ENCODE assay signal across 8 mouse cellular contexts in genomic region chr2:75964972-75965371, GRCm38 (mm10). TPM values are rescaled to one million over a fixed set of nuclear protein-coding genes. Genes with fewer than 3 reads are reported as not detected.
DNase-seq lines count a peak whose midpoint lies in the region; TF ChIP-seq lines count a peak whose summit lies in the region.

No protein-coding gene starts in this region.

- intact Hi-C loops in heart, adult 2 months (cut with DNase I), result loop anchor here (1.0 to 5.0 kb wide), 4 partner anchors 38 to 358 kb away; no protein-coding TSS in a partner anchor

- H3K9ac ChIP-seq in heart, adult 2 months (ENCODE audit: low read depth, low read length), result no peak overlapping the region

- no peaks in the 10 kb centered on the region for H3K79me2 ChIP-seq in heart, adult 2 months (replicated peaks; ENCODE audit: control insufficient read depth, insufficient read depth, low read length)

- no peak for TF ChIP-seq POLR2A in heart, adult 2 months (IDR thresholded peaks at IDR 0.05; ENCODE audit: insufficient read depth, low read depth, low read length)
- no peak for TF ChIP-seq POLR2A in small intestine, adult 2 months (IDR thresholded peaks at IDR 0.05; ENCODE audit: low read depth, low read length)

- peak; percentile 78 for TF ChIP-seq CTCF in heart, adult 2 months (IDR thresholded peaks at IDR 0.05)
- peak; percentile 29; the same call in 1 of the 2 replicates for TF ChIP-seq CTCF in small intestine, adult 2 months (IDR thresholded peaks at IDR 0.05; ENCODE audit: extremely low read depth, insufficient read length, insufficient replicate concordance, low read depth, low read length)

- peaks cover 8% of the 10 kb centered on the region for H3K4me1 ChIP-seq in heart, adult 2 months (ENCODE audit: control insufficient read depth, insufficient read depth, low read length)
- peaks cover 52% of the 10 kb centered on the region for H3K4me1 ChIP-seq in limb, embryonic 10.5 days
- H3K4me1 ChIP-seq in midbrain, embryonic 10.5 days, result peaks cover 41% of the 10 kb centered on the region
- peaks cover 8% of the 10 kb centered on the region; the same call in 1 of the 2 replicates for H3K4me1 ChIP-seq in small intestine, adult 2 months (ENCODE audit: control insufficient read depth, insufficient read depth, insufficient read length, low read length)

- H3K27ac ChIP-seq in heart, adult 2 months, result peak overlapping the region; percentile 10; the same call in 1 of the 2 replicates
- peak overlapping the region; percentile 50; the same call in 1 of the 2 replicates for H3K27ac ChIP-seq in limb, embryonic 10.5 days
- peak overlapping the region; percentile 24; the same call in 1 of the 2 replicates for H3K27ac ChIP-seq in midbrain, embryonic 10.5 days (replicated peaks)
- no peak overlapping the region for H3K27ac ChIP-seq in small intestine, adult 2 months (ENCODE audit: insufficient read depth, low read depth, low read length)

- no peaks in the 10 kb centered on the region for H3K9me3 ChIP-seq in limb, embryonic 10.5 days (replicated peaks)
- no peaks in the 10 kb centered on the region for H3K9me3 ChIP-seq in midbrain, embryonic 10.5 days (replicated peaks)

- no peak for TF ChIP-seq EP300 in heart, adult 2 months (IDR thresholded peaks at IDR 0.05; ENCODE audit: insufficient read depth, low read depth, low read length)

- H3K36me3 ChIP-seq in heart, adult 2 months (ENCODE audit: control insufficient read depth, insufficient read depth, low read length), result no peaks in the 10 kb centered on the region
- H3K36me3 ChIP-seq in limb, embryonic 10.5 days, result no peaks in the 10 kb centered on the region
- H3K36me3 ChIP-seq in midbrain, embryonic 10.5 days, result no peaks in the 10 kb centered on the region
- H3K36me3 ChIP-seq in small intestine, adult 2 months (ENCODE audit: control insufficient read depth, insufficient read depth, low read length), result no peaks in the 10 kb centered on the region

- H3K4me3 ChIP-seq in heart, adult 2 months, result peak overlapping the region; percentile 48
- H3K4me3 ChIP-seq in limb, embryonic 10.5 days, result peak overlapping the region; percentile 33
- peak overlapping the region; percentile 28 for H3K4me3 ChIP-seq in midbrain, embryonic 10.5 days
- H3K4me3 ChIP-seq in small intestine, adult 2 months (ENCODE audit: low read depth, low read length), result no peak overlapping the region

- no peaks in the 10 kb centered on the region for H3K27me3 ChIP-seq in heart, adult 2 months (ENCODE audit: control insufficient read depth, insufficient read depth, low read length)
- no peaks in the 10 kb centered on the region for H3K27me3 ChIP-seq in limb, embryonic 10.5 days (ENCODE audit: low read depth, poor library complexity, severe bottlenecking)
- H3K27me3 ChIP-seq in midbrain, embryonic 10.5 days (ENCODE audit: low read depth, poor library complexity, severe bottlenecking), result 0 out of 2 replicates have a peak, but pooled peaks cover 4% of the 10 kb centered on the region
- no peaks in the 10 kb centered on the region for H3K27me3 ChIP-seq in small intestine, adult 2 months (ENCODE audit: control insufficient read depth, insufficient read depth, low read length)

- peak; percentile 53 for DNase-seq in urinary bladder, postnatal 14 days (ENCODE audit: low spot score)
- no peak for DNase-seq in urinary bladder, postnatal 4 days (ENCODE audit: low spot score in 2 of 2)
- peak; percentile 43 for DNase-seq in embryo, embryonic 11.5 days (ENCODE audit: low read depth, low spot score)
- peak; percentile 49 to 60 for DNase-seq in heart, adult 2 months
- peak; percentile 42 for DNase-seq in kidney, adult 18-20 months
- DNase-seq in limb, embryonic 10.5 days (ENCODE audit: low spot score), result no peak
- peak; percentile 51 for DNase-seq in midbrain, embryonic 10.5 days (ENCODE audit: low spot score)

- WGBS in heart, adult 2 months, result 9% methylated on average over 5 of the region's 5 CpGs
- 21% methylated on average over 5 of the region's 5 CpGs for WGBS in limb, embryonic 10.5 days
- WGBS in midbrain, embryonic 10.5 days, result 25% methylated on average over 5 of the region's 5 CpGs
- 12% methylated on average over 5 of the region's 5 CpGs for WGBS in small intestine, adult 2 months

RNA-seq across cellular contexts. Expression of gene Ttc30a2, which starts 13.0 kb away (rescaled TPM):
- 1 to 10 TPM; 2.3 TPM for total RNA-seq in heart, adult 2 months (2021)
- 0.76 and 1.7 TPM in 2 replicates for polyA plus RNA-seq in heart, adult 2 months (2012; rRNA removed)
- 0.11 and 0.85 TPM in 2 replicates for polyA plus RNA-seq in limb, embryonic 10.5 days (2016; fragmentation: Nextera tagmentation; extraction: Ambion mirVana)
- polyA plus RNA-seq in midbrain, embryonic 10.5 days (2016; fragmentation: Nextera tagmentation; extraction: Ambion mirVana), result 0.39 and 0.58 TPM in 2 replicates
- polyA plus RNA-seq in small intestine, adult 2 months (2012; rRNA removed), result 0.09 and 0.11 TPM in 2 replicates

RNA-seq across cellular contexts. Expression of gene Ttc30a1, which starts 16.8 kb away (rescaled TPM):
- total RNA-seq in heart, adult 2 months (2021), result 1 to 10 TPM; 3.1 to 4.0 TPM
- polyA plus RNA-seq in heart, adult 2 months (2012; rRNA removed), result 2.4 and 4.0 TPM in 2 replicates
- polyA plus RNA-seq in limb, embryonic 10.5 days (2016; fragmentation: Nextera tagmentation; extraction: Ambion mirVana), result 10.1 and 10.2 TPM in 2 replicates
- polyA plus RNA-seq in midbrain, embryonic 10.5 days (2016; fragmentation: Nextera tagmentation; extraction: Ambion mirVana), result 11.8 and 12.0 TPM in 2 replicates
- 1.1 and 1.3 TPM in 2 replicates for polyA plus RNA-seq in small intestine, adult 2 months (2012; rRNA removed)

RNA-seq across cellular contexts. Expression of gene Ttc30b, which starts 26.6 kb away (rescaled TPM):
- total RNA-seq in heart, adult 2 months (2021), result 10 to 100 TPM; 13.2 to 17.5 TPM
- 11.1 and 17.2 TPM in 2 replicates for polyA plus RNA-seq in heart, adult 2 months (2012; rRNA removed)
- 4.1 and 6.0 TPM in 2 replicates for polyA plus RNA-seq in limb, embryonic 10.5 days (2016; fragmentation: Nextera tagmentation; extraction: Ambion mirVana)
- 7.2 and 7.9 TPM in 2 replicates for polyA plus RNA-seq in midbrain, embryonic 10.5 days (2016; fragmentation: Nextera tagmentation; extraction: Ambion mirVana)
- polyA plus RNA-seq in small intestine, adult 2 months (2012; rRNA removed), result 2.9 and 5.9 TPM in 2 replicates

Comparison
In these comparisons a context has a peak if more than half of its experiments do, and no peak if none do; other contexts are left out.
1. DNase-seq: peak in urinary bladder, postnatal 14 days (single experiment), embryo, embryonic 11.5 days (single experiment), heart, adult 2 months (2 of 2), kidney, adult 18-20 months (single experiment) and midbrain, embryonic 10.5 days (single experiment); none in urinary bladder, postnatal 4 days (0 of 2) and limb, embryonic 10.5 days (single experiment).